Comparison of ENCODE assay signal across 8 mouse cellular contexts in genomic region chr15:102350942-102351291, GRCm38 (mm10). TPM values are rescaled to one million over a fixed set of nuclear protein-coding genes. Genes with fewer than 3 reads are reported as not detected.
DNase-seq lines count a peak whose midpoint lies in the region; ATAC-seq and TF ChIP-seq lines count a peak whose summit lies in the region.

No protein-coding gene starts in this region.

- DNase-seq in heart, adult 2 months, result no peak
- no peak for DNase-seq in heart, postnatal 36 days
- DNase-seq in ES-E14 (ENCODE audit: low read depth, low spot score), result no peak
- DNase-seq in heart, postnatal 4 days, result peak; percentile 17
- no peak for DNase-seq in right cerebral cortex, postnatal 10 days (ENCODE audit: low spot score in 2 of 2)
- DNase-seq in left cerebral cortex, adult 18-20 months (ENCODE audit: low spot score in 2 of 2), result no peak
- no peak for DNase-seq in urinary bladder, postnatal 25 days (ENCODE audit: low spot score)

- peak overlapping the region; percentile 88 for H3K27ac ChIP-seq in heart, adult 2 months
- H3K27ac ChIP-seq in ES-E14 (ENCODE audit: insufficient read depth, low read depth, low read length, poor library complexity, severe bottlenecking), result no peak overlapping the region

- H3K9ac ChIP-seq in heart, adult 2 months (ENCODE audit: low read depth, low read length), result peak overlapping the region; percentile 45
- H3K9ac ChIP-seq in ES-E14 (ENCODE audit: insufficient read depth, low read depth, low read length, poor library complexity, severe bottlenecking), result peak overlapping the region; percentile 47; the same call in 1 of the 2 replicates

- 6% methylated on average over 11 of the region's 11 CpGs for WGBS in heart, adult 2 months

- H3K4me3 ChIP-seq in heart, adult 2 months, result peak overlapping the region; percentile 66
- peak overlapping the region; percentile 48 to 86 for H3K4me3 ChIP-seq in ES-E14 (ENCODE audit: insufficient read depth in 1 of 2, low read depth in 1 of 2, low read length in 2 of 2, poor library complexity in 1 of 2, severe bottlenecking in 1 of 2)

- no peaks in the 10 kb centered on the region for H3K36me3 ChIP-seq in heart, adult 2 months (ENCODE audit: control insufficient read depth, insufficient read depth, low read length)
- peaks cover 10% of the 10 kb centered on the region for H3K36me3 ChIP-seq in ES-E14 (ENCODE audit: control insufficient read depth, insufficient read depth, low read length, poor library complexity, severe bottlenecking)

- peaks cover under 1% of the 10 kb centered on the region; the same call in 1 of the 2 replicates for H3K27me3 ChIP-seq in heart, adult 2 months (ENCODE audit: control insufficient read depth, insufficient read depth, low read length)

- TF ChIP-seq POLR2A in heart, adult 2 months (IDR thresholded peaks at IDR 0.05; ENCODE audit: insufficient read depth, low read depth, low read length), result no peak

- intact Hi-C loops in heart, adult 2 months (cut with DNase I), result loop anchor here (1.0 to 2.0 kb wide), 2 partner anchors 20 to 26 kb away; partner anchors contain the start of gene Myg1
- intact Hi-C loops in heart, postnatal 36 days (cut with DNase I), result loop anchor here (2.0 kb wide), 1 partner anchor 26 kb away; no protein-coding TSS in a partner anchor

- no peak for TF ChIP-seq CTCF in heart, adult 2 months (IDR thresholded peaks at IDR 0.05)

- H3K79me2 ChIP-seq in heart, adult 2 months (replicated peaks; ENCODE audit: control insufficient read depth, insufficient read depth, low read length), result no peaks in the 10 kb centered on the region

- no peak for TF ChIP-seq EP300 in heart, adult 2 months (IDR thresholded peaks at IDR 0.05; ENCODE audit: insufficient read depth, low read depth, low read length)

- peaks cover 6% of the 10 kb centered on the region for H3K4me1 ChIP-seq in heart, adult 2 months (ENCODE audit: control insufficient read depth, insufficient read depth, low read length)
- H3K4me1 ChIP-seq in ES-E14 (ENCODE audit: control insufficient read depth in 2 of 2, insufficient read depth in 2 of 2, low read length in 2 of 2, poor library complexity in 1 of 2), result peaks cover 2% of the 10 kb centered on the region in 2 experiments; a peak in 1 of 4 replicates

- no peaks in the 10 kb centered on the region for H3K9me3 ChIP-seq in ES-E14 (ENCODE audit: control insufficient read depth, insufficient read depth, low read depth, low read length)

- peak; percentile 5; the same call in 1 of the 2 replicates for ATAC-seq in megakaryocyte progenitor cell, adult 5-6 weeks (replicated peaks; ENCODE audit: poor library complexity)

- in situ Hi-C loops in ES-E14 (cut with MboI; ENCODE audit: low sequenced_read_pairs in 2 of 2, unreplicated experiment in 2 of 2), result no loop called here

TF ChIP-seq in ES-E14, 5 proteins besides CTCF, POLR2A, EP300 and RAD21:
- TF ChIP-seq MAFK (IDR thresholded peaks at IDR 0.05; ENCODE audit: insufficient read depth, low read depth, low read length), result no peak
- TF ChIP-seq ZNF384 (IDR thresholded peaks at IDR 0.05; ENCODE audit: low read depth, low read length), result peak; percentile 28; the same call in 1 of the 2 replicates
- TF ChIP-seq ZC3H11A (IDR thresholded peaks at IDR 0.05; ENCODE audit: borderline replicate concordance, low read depth, low read length), result no peak
- TF ChIP-seq CHD2 (IDR thresholded peaks at IDR 0.05; ENCODE audit: low read depth, low read length), result no peak

RNA-seq across cellular contexts. Expression of gene Aaas, which starts 0.3 kb away (rescaled TPM):
- 10 to 100 TPM; 10.8 to 13.2 TPM for total RNA-seq in heart, adult 2 months (2021)
- 22.1 and 26.2 TPM in 2 replicates for polyA plus RNA-seq in heart, adult 2 months (2012; rRNA removed)
- 10 to 100 TPM; 12.5 to 12.8 TPM for total RNA-seq in heart, postnatal 36 days (2021)
- 69.2 and 86.0 TPM in 2 replicates for total RNA-seq in ES-E14 (2012; rRNA removed)
- total RNA-seq in heart, postnatal 4 days (2021), result 10 to 100 TPM; 29.2 to 30.0 TPM
- total RNA-seq in megakaryocyte progenitor cell, adult 5-6 weeks (2015), result 103 and 110 TPM in 2 replicates
- total RNA-seq in megakaryocyte progenitor cell, adult 5-6 weeks (2017), result 141 and 151 TPM in 2 replicates
- 10 to 100 TPM; 15.5 to 18.3 TPM for total RNA-seq in left cerebral cortex, adult 18-20 months (2021)

RNA-seq across cellular contexts. Expression of gene Sp7, which starts 16.1 kb away (rescaled TPM):
- not detected for total RNA-seq in heart, adult 2 months (2021)
- 0.06 TPM in 1 of 2 replicates, not detected in the other for polyA plus RNA-seq in heart, adult 2 months (2012; rRNA removed)
- not detected for total RNA-seq in heart, postnatal 36 days (2021)
- 0.09 TPM in 1 of 2 replicates, not detected in the other for total RNA-seq in ES-E14 (2012; rRNA removed)
- not detected for total RNA-seq in heart, postnatal 4 days (2021)
- not detected in 2 replicates for total RNA-seq in megakaryocyte progenitor cell, adult 5-6 weeks (2015)
- total RNA-seq in megakaryocyte progenitor cell, adult 5-6 weeks (2017), result not detected in 2 replicates
- under 1 TPM; 0.44 to 0.68 TPM for total RNA-seq in left cerebral cortex, adult 18-20 months (2021)

RNA-seq across cellular contexts. Expression of gene Myg1, which starts 19.4 kb away (rescaled TPM):
- 10 to 100 TPM; 19.0 to 24.1 TPM for total RNA-seq in heart, adult 2 months (2021)
- 27.8 and 36.7 TPM in 2 replicates for polyA plus RNA-seq in heart, adult 2 months (2012; rRNA removed)
- total RNA-seq in heart, postnatal 36 days (2021), result 10 to 100 TPM; 17.7 to 22.7 TPM
- total RNA-seq in ES-E14 (2012; rRNA removed), result 84.7 and 109 TPM in 2 replicates
- total RNA-seq in heart, postnatal 4 days (2021), result 10 to 100 TPM; 31.8 to 37.3 TPM
- 26.5 and 28.4 TPM in 2 replicates for total RNA-seq in megakaryocyte progenitor cell, adult 5-6 weeks (2015)
- total RNA-seq in megakaryocyte progenitor cell, adult 5-6 weeks (2017), result 56.4 and 58.5 TPM in 2 replicates
- 10 to 100 TPM; 55.5 to 61.0 TPM for total RNA-seq in left cerebral cortex, adult 18-20 months (2021)

RNA-seq across cellular contexts. Expression of gene Pfdn5, which starts 25.0 kb away (rescaled TPM):
- 100 to 1,000 TPM; 287 to 351 TPM for total RNA-seq in heart, adult 2 months (2021)
- polyA plus RNA-seq in heart, adult 2 months (2012; rRNA removed), result 82.0 and 160 TPM in 2 replicates
- 100 to 1,000 TPM; 308 to 311 TPM for total RNA-seq in heart, postnatal 36 days (2021)
- total RNA-seq in ES-E14 (2012; rRNA removed), result 139 and 201 TPM in 2 replicates
- 100 to 1,000 TPM; 334 to 351 TPM for total RNA-seq in heart, postnatal 4 days (2021)
- total RNA-seq in megakaryocyte progenitor cell, adult 5-6 weeks (2015), result 345 and 346 TPM in 2 replicates
- 343 and 379 TPM in 2 replicates for total RNA-seq in megakaryocyte progenitor cell, adult 5-6 weeks (2017)
- 100 to 1,000 TPM; 467 to 479 TPM for total RNA-seq in left cerebral cortex, adult 18-20 months (2021)

RNA-seq across cellular contexts. Expression of gene Espl1, which starts 54.9 kb away (rescaled TPM):
- total RNA-seq in heart, adult 2 months (2021), result 1 to 10 TPM; 1.0 to 1.4 TPM
- polyA plus RNA-seq in heart, adult 2 months (2012; rRNA removed), result 1.6 and 2.4 TPM in 2 replicates
- total RNA-seq in heart, postnatal 36 days (2021), result 1 to 10 TPM; 1.0 to 2.1 TPM
- total RNA-seq in ES-E14 (2012; rRNA removed), result 84.1 TPM in 2 replicates
- total RNA-seq in heart, postnatal 4 days (2021), result 10 to 100 TPM; 23.2 to 28.2 TPM
- 33.9 and 34.8 TPM in 2 replicates for total RNA-seq in megakaryocyte progenitor cell, adult 5-6 weeks (2015)
- 15.0 and 19.2 TPM in 2 replicates for total RNA-seq in megakaryocyte progenitor cell, adult 5-6 weeks (2017)
- 1 to 10 TPM in 1 of 2 experiments, under 1 TPM in 1; 0.77 to 1.4 TPM for total RNA-seq in left cerebral cortex, adult 18-20 months (2021)
